Mouse (Mus musculus) adipocyte (in vitro differentiated cells): ENCODE measurements around the gene Kif21b.

ENCODE experiments used
- DNase-seq: peaks from one replicate; pipeline ENCODE4 v3.0.0-alpha.2; 2016; ENCODE audit warnings: low spot score

Kif21b gene

DNA sequence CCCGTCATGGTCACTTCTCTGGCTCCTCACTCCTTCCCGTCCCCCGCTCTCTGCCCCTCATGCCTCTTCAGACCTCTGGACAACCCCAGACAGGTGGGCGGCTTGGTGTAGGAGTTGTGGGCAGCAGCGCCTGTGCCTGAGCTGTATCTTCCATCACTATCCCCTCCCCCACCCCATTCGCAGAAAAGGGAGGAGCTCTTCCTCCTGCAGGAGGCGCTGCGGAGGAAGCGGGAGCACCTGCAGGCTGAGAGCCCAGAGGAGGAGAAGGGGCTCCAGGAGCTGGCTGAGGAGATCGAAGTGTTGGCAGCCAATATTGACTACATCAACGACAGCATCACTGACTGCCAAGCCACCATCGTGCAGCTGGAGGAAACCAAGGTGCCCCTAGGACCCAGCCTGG is 28.6 kb downstream of the Kif21b start:
- no peak for DNase-seq

DNA sequence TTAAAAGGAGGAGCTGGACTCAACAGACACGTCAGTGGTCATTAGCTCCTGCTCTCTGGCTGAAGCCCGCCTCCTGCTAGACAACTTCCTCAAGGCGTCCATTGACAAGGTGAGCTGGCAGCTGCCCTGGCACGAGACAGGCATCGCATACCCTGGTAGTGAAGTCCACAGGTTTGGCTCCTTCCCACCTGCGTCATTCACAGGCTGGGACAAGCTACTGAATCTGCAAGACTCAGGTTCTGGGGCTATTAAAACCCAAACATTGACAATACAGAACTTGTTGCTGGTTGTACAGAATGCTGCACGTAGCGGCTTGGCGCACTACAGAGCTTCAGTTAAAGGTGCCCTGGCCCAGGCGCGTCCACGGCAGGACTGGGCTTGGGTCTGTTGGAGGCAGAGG is 29.1 kb downstream of the Kif21b start:
- DNase-seq, result no peak

- DNase-seq, result no peak
These were observed 29.7 kb downstream of the Kif21b start for GRCm38 (mm10) chr1:136160930-136161329.

GRCm38 (mm10) chr1:136161333-136161921 is 30.2 kb downstream of the Kif21b start:
- no peak for DNase-seq

DNA sequence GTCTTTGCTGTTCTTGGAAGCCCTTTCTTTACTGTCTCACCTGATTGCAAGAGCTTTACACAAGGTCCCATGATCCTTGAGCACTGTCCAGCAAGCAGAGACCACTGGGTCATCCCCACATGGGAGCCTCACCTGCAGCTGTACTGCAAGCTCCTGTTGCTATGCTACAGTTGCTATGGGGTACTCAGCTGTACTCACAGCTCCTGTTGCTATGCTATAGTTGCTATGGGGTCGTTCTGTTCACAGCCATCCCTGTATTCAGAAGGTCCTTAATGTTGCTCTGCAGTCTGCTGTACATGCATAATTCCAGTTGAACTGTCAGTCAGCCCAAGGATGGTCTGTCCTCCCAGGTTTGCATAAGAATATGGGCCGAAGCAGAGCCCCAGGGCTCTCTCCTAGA is 34.2 kb downstream of the Kif21b start:
- DNase-seq, result no peak

DNA sequence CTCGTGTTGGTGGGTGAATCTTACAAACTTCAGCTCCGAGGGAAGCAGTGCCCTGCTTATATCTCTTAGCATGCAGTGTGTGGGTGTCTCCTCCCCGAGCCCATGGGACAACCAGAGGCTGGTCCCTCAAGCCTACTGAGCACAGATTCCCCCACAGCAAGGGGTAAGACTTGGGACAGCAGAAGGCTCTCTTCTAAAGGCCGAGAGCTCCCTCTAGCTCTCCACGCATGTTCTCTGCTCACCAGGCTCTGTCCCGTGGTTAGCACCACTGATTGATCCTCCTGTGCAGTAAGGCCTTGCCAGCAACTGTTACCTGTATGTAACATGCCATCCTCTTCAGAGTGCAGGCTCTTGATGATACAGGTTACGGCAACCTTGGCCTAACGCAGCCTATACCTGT is 36.5 kb downstream of the Kif21b start:
- peak; percentile 36 for DNase-seq

- DNase-seq, result peak; percentile 85
These were observed 38.9 kb downstream of the Kif21b start for GRCm38 (mm10) chr1:136170109-136170508.

GRCm38 (mm10) chr1:136172696-136173095 is 41.5 kb downstream of the Kif21b start:
- no peak for DNase-seq

DNA sequence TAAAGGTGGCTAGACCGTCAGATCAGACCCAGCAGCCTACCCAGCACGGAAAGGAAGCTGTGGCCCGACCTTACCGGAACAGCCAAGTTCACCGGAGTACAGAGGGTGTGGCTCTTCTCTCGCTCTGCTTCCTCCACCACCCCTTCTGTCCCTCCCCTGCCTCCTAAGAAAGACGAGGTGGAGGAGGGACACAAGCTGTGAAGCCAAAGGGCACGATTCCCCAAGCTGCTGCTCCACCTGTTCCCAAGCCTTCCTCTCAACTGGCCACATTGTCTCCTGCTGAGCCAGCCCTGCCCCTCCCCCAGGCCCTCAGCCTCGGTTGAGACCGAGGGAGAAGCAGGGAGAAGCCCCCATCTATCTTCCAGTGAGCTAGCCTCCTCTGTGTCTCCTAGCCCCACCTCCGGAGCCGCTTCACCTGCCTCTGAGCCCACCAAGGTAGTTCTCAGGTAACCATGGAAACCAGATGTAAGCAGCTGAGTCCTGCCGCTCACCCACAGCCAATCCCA is 43.0 kb downstream of the Kif21b start:
- DNase-seq, result no peak

DNA sequence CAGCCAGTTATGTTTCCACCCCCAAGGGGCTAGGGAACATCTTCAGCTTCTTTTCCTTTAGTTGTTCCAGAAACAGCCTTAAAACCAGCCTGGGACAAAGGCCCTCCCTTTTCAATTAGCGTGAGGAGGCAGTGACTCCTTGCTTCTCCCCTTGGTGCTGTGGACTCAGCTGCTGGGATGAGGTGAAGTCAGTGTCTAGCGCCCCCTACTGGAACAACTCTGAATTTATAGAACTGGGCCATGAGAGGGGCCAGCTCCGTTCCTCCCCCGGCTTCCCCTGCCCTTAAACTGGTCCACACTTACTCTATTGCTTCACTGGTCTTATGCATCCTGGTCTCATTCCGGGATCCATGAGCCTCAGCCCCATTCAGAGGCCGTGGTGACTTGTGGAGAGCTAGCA is 44.0 kb downstream of the Kif21b start:
- DNase-seq, result peak; percentile 16

DNA sequence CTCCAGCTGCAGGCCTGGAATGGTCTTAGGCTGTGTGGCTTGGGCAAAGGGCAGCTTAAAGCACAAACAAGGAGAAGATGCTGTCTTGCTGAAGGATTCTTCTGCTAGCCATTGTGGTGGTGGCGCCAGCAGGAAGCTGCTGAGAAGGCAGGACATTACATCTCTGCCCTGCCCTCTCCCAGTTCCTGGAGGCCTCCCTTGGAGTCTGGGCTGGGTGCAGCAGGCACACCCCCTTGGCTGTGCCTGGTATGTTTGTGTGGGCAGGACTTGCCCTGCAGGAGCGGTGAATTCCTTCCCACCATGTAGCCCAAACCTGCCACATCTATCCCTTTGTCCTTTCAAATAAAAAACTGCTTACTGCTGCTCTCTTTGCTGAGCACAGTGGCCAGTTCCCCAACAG is 45.9 kb downstream of the Kif21b start:
- peak; percentile 4 for DNase-seq

DNA sequence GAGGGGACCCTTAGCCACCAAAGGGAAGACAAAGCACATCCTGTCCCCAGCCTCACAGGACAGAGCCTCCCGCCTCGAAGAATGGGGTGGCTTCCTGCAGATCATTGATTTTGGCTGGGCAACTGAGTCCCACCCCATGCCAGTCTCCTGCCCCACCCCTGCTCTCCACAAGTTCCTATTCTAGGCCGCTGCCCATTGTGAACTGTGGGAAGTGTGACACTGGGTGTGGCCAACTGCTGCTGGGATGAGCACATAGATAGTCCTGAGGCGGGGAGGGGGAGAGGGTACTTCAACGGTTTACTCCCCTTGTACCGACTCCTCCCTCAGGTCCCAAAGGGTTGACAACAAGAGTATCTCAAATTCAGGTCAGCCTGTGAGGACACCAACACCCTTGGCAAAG is 47.6 kb downstream of the Kif21b start:
- DNase-seq, result no peak

DNA sequence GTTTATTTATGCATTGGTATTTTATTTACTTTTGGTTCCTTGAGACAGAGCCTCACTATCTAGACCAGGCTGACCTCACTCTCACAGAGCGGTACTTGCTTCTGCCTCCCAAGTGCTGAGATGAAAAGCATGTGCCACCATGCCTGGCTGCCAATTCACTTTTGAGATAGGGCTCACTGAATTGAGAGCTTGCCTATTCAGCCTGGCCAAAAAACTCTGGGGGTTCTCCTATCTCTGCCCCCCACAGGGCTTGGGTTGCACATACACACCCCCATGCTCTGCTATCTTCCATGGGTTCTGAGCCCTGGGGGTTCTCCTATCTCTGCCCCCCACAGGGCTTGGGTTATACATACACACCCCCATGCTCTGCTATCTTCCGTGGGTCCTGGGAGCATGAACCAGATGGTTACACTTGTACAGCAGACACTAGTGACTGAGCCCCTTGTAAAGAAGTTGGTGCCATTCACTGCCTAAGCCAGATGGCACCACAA is 48.4 kb downstream of the Kif21b start:
- DNase-seq, result no peak

DNA sequence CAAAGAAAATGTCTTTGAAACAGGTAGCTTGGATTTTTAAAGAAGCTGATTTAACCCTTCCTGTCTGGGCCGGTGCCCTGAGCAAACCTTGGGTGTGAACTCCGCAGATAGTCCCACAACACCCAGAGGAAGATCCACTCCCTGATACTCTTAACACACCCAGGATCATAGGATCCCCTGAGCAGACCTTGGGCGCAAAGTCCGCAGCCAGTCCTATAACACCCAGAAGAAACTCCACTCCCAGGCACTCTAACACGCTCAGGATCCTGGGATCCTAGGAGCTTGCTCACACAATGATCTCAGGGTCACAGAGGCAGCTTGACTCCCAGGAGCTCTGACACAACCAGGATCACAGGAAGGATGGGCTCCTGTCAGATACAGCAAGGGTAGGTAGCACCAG is 58.8 kb downstream of the Kif21b start:
- DNase-seq, result no peak

- DNase-seq, result no peak
These were observed 81.6 kb downstream of the Kif21b start, which contains the start of gene Mroh3 for GRCm38 (mm10) chr1:136212803-136213202. Gene Mroh3, minus strand, starts transcription at chr1:136212828.

DNA sequence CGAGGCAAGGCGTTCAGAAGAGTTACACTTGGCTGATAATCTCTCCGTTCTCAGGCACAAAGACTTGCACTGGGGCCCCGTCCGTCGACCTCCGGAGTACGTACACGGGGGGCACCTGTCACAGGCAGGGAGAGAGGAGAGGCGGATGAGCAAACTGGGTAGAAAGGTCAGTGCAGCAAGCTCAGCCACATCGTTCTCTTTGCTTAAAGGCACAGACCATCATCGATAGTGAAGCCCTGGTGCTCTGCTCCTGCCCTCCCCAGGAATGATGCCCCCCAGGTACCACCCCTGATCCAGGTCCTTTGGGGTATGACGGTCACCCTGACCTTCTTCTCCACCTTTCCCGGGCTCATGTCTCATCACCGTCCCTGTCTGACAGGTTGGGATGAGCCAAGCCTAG is 83.1 kb downstream of the Kif21b start:
- no peak for DNase-seq

- no peak for DNase-seq
These were observed 89.1 kb downstream of the Kif21b start for GRCm38 (mm10) chr1:136220037-136220871.

DNA sequence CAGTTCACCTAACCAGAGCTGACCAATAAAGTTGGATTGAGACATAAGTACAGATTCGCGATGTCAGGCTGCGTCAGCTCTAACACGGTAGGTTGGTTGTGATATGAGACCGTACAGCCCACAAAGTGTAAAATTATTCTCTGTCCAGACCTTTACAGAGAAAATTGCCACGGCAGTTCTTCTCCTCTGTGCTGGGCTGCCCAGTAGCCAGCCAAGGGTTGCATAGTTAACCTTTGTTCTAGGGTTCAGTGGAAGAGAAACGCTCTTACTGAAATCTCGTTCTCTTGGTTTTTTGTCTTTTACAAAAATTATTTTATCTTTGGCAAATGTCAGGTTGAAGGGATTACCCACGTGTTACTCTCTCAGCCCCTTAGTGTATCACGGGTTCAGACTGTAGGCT is 91.2 kb downstream of the Kif21b start:
- no peak for DNase-seq

DNA sequence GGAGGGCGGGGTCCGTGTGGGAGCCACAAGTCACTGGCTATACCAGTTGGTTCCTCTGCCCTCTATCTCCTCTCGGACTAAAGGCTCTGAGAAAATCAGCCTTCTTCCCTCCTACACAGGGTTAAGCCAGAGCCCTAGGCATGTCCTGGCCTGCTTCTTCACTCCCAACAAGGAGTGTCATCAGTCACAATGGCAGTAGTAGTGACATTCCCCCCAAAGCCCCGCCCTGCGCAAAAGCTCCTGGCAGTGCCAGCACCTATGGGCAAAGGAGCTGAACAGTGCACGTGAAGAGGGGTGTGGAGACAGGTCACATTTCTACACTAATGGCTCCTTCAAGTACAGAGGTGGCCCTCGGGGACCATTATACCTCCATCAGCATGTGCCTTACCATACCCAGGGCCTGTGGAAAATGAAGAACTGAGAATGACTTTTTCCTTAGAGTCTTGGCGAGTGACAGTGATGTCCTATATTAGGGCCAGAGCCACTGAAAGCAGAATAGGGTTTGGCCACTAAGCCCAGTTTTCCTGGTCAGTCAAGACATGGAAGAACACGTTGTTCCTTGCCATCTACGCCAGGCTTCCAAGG is 92.7 kb downstream of the Kif21b start:
- no peak for DNase-seq

DNA sequence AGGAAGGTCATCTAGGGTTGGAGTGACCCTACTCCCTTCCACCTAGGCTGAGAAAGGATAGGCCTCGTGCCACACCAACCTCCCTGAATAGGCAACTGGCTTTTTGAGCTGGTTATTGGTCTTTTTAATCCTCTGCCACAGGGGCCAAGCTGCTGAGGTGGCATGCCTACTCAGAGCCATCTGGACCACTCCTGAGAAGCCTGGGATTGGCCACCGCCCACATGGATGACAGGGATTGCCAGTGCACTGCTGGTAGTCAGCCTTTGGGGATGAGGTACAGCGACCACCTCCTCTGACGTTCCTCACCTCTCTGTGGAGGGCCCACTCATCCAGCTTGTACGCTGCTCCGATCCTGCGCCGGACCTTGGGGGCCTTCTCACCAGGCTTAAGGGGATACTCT is 94.7 kb downstream of the Kif21b start:
- no peak for DNase-seq

DNA sequence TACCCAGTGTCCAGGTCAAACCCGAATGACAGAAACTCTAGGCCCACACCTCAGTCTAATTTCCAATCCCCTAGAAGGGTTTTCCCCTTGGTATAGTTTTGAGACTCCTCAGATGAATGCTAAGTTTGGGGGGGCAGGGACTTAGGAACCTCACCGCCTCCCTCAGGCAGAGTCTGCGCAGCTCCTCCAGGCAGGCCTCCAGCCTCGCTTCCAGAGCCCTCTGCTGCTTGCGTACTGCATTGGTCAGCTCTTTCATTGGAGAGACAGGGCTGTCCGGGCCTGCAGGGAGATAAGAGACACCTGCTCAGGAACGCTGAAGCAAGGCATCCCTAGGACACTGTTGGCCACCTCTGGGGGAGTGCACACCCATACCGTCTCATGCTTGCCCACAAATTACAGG is 95.4 kb downstream of the Kif21b start:
- no peak for DNase-seq
